Mouse (Mus musculus) lung, postnatal 0 days (tissue): Measurements from ENCODE around the gene Oosp2.

Experiments used
- CTCF ChIP-seq: IDR thresholded peaks from 2 replicates; pipeline ENCODE4 v1.5.1; 2016; ENCODE audit warnings: antibody characterized with exemption, mild to moderate bottlenecking
- EP300 ChIP-seq: IDR thresholded peaks from 2 replicates; pipeline ENCODE4 v1.6.1; 2016; ENCODE audit warnings: antibody characterized with exemption, mild to moderate bottlenecking, control low read depth

GRCm38 (mm10) chr19:11612293-11612692, 48.1 kb downstream of the Oosp2 start:
- TF ChIP-seq CTCF (no peak), EP300 (no peak)
